9 mouse cellular contexts compared by ENCODE assay signal in the genomic region with DNA sequence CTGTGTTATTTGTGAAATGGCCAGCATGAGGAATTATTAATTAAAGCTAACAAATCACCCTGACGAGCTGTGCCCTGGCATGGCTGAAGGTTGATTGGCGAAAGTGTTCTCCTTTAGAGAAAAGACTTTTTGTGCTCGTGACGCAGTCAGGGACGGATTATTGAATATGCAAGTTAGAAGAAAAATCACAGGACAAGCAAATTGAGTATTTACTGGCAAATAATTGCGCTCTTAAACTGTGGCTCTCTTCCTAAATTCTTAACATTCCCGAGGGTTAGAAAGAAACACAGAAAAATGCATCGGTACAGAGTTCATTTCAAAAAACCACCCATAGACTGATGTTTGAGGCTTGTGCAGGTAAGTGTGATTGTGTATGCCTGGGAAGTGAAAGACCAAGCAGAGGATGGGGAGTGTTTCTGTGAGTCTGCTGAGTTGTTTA.
DNase-seq lines count a peak whose midpoint lies in the region; ATAC-seq and TF ChIP-seq lines count a peak whose summit lies in the region.
"Had no signal": no experiment of that assay in that cellular context is flagged by ENCODE, and none has a peak within 500 bp of the region (broad histone marks: within the 10 kb centered on the region; RNA-seq: fewer than 3 reads in every experiment).

No protein-coding gene starts in this region.

- no peak for DNase-seq in heart, adult 8-10 months (ENCODE audit: low spot score)
- no peak for DNase-seq in midbrain, embryonic 14.5 days
- DNase-seq in gastrocnemius, postnatal 10 days, result no peak

- no peak for ATAC-seq in heart, embryonic 13.5 days (ENCODE audit: extremely low read depth, insufficient number of reproducible peaks, low FRiP score, low TSS enrichment)
- no peak for ATAC-seq in midbrain, embryonic 16.5 days
- ATAC-seq in midbrain, embryonic 14.5 days (ENCODE audit: low FRiP score, low TSS enrichment), result no peak
- ATAC-seq in kidney, embryonic 16.5 days (ENCODE audit: low FRiP score, low TSS enrichment), result peak; percentile 75; the same call in 1 of the 2 replicates
- ATAC-seq in erythroblast, adult 5-6 weeks (replicated peaks; ENCODE audit: low FRiP score, poor library complexity, severe bottlenecking), result no peak

- no peaks in the 10 kb centered on the region for H3K27me3 ChIP-seq in heart, embryonic 13.5 days (replicated peaks)
- H3K27me3 ChIP-seq in midbrain, embryonic 16.5 days (ENCODE audit: control insufficient read depth, insufficient read depth, low read depth, low read length), result no peaks in the 10 kb centered on the region
- H3K27me3 ChIP-seq in midbrain, embryonic 14.5 days (ENCODE audit: control insufficient read depth, insufficient read depth, low read length), result no peaks in the 10 kb centered on the region
- H3K27me3 ChIP-seq in kidney, embryonic 16.5 days (ENCODE audit: insufficient read depth, low read length), result no peaks in the 10 kb centered on the region
- H3K27me3 ChIP-seq: embryonic facial prominence, embryonic 12.5 days had no signal

- H3K27ac ChIP-seq in heart, embryonic 13.5 days (replicated peaks), result no peak overlapping the region; the same call in 1 of the 2 replicates
- H3K27ac ChIP-seq in midbrain, embryonic 16.5 days (ENCODE audit: low read length), result no peak overlapping the region
- no peak overlapping the region for H3K27ac ChIP-seq in midbrain, embryonic 14.5 days (replicated peaks; ENCODE audit: low read depth, low read length)
- peak overlapping the region; percentile 74 for H3K27ac ChIP-seq in kidney, embryonic 16.5 days (ENCODE audit: low read length)
- peak overlapping the region; percentile 42; the same call in 1 of the 2 replicates for H3K27ac ChIP-seq in olfactory bulb, adult 2 months (ENCODE audit: insufficient read depth, low read depth, low read length)
- H3K27ac ChIP-seq: embryonic facial prominence, embryonic 12.5 days had no signal

- peak overlapping the region; percentile 31; the same call in 1 of the 2 replicates for H3K4me2 ChIP-seq in heart, embryonic 13.5 days
- peak overlapping the region; percentile 19; the same call in 1 of the 2 replicates for H3K4me2 ChIP-seq in midbrain, embryonic 16.5 days (ENCODE audit: low read length)
- no peak overlapping the region for H3K4me2 ChIP-seq in midbrain, embryonic 14.5 days (ENCODE audit: low read length)
- peak overlapping the region; percentile 39 for H3K4me2 ChIP-seq in kidney, embryonic 16.5 days (replicated peaks; ENCODE audit: low read depth, low read length)
- H3K4me2 ChIP-seq: embryonic facial prominence, embryonic 12.5 days had no signal

- TF ChIP-seq CTCF in olfactory bulb, adult 2 months (IDR thresholded peaks at IDR 0.05; ENCODE audit: insufficient read depth, low read depth, low read length), result no peak

- H3K9me3 ChIP-seq in heart, embryonic 13.5 days, result no peaks in the 10 kb centered on the region
- H3K9me3 ChIP-seq in midbrain, embryonic 16.5 days (replicated peaks; ENCODE audit: control insufficient read depth, low read length, poor library complexity, severe bottlenecking), result no peaks in the 10 kb centered on the region
- H3K9me3 ChIP-seq in midbrain, embryonic 14.5 days (ENCODE audit: control insufficient read depth, low read length), result no peaks in the 10 kb centered on the region
- H3K9me3 ChIP-seq in kidney, embryonic 16.5 days (ENCODE audit: low read length), result no peaks in the 10 kb centered on the region
- H3K9me3 ChIP-seq: embryonic facial prominence, embryonic 12.5 days had no signal

- no peaks in the 10 kb centered on the region for H3K36me3 ChIP-seq in heart, embryonic 13.5 days
- no peaks in the 10 kb centered on the region for H3K36me3 ChIP-seq in midbrain, embryonic 16.5 days (ENCODE audit: control insufficient read depth, insufficient read depth, low read length)
- no peaks in the 10 kb centered on the region for H3K36me3 ChIP-seq in midbrain, embryonic 14.5 days (ENCODE audit: control insufficient read depth, insufficient read depth, low read length)
- H3K36me3 ChIP-seq in kidney, embryonic 16.5 days (ENCODE audit: insufficient read depth, low read length), result no peaks in the 10 kb centered on the region
- H3K36me3 ChIP-seq: embryonic facial prominence, embryonic 12.5 days had no signal

- TF ChIP-seq POLR2A in olfactory bulb, adult 2 months (IDR thresholded peaks at IDR 0.05; ENCODE audit: insufficient read depth, low read depth, low read length), result no peak

- no peak overlapping the region for H3K9ac ChIP-seq in heart, embryonic 13.5 days
- H3K9ac ChIP-seq in midbrain, embryonic 16.5 days (ENCODE audit: low read depth, low read length), result no peak overlapping the region
- no peak overlapping the region for H3K9ac ChIP-seq in midbrain, embryonic 14.5 days (replicated peaks; ENCODE audit: low read length)
- peak overlapping the region; percentile 44 for H3K9ac ChIP-seq in kidney, embryonic 16.5 days (replicated peaks; ENCODE audit: low read length)
- H3K9ac ChIP-seq: embryonic facial prominence, embryonic 12.5 days had no signal

- 61% methylated on average over 8 of the region's 8 CpGs for WGBS in heart, embryonic 13.5 days
- 65% methylated on average over 8 of the region's 8 CpGs for WGBS in midbrain, embryonic 16.5 days
- WGBS in midbrain, embryonic 14.5 days, result 73% methylated on average over 8 of the region's 8 CpGs
- 37% methylated on average over 8 of the region's 8 CpGs for WGBS in kidney, embryonic 16.5 days
- 26% methylated on average over 8 of the region's 8 CpGs for WGBS in olfactory bulb, adult 2 months

- no peak overlapping the region for H3K4me3 ChIP-seq in heart, embryonic 13.5 days
- no peak overlapping the region for H3K4me3 ChIP-seq in midbrain, embryonic 16.5 days (ENCODE audit: low read depth, low read length)
- no peak overlapping the region for H3K4me3 ChIP-seq in midbrain, embryonic 14.5 days (replicated peaks; ENCODE audit: low read depth, low read length)
- peak overlapping the region; percentile 13; the same call in 1 of the 2 replicates for H3K4me3 ChIP-seq in kidney, embryonic 16.5 days (ENCODE audit: low read length)
- peak overlapping the region; percentile 13; the same call in 1 of the 2 replicates for H3K4me3 ChIP-seq in olfactory bulb, adult 2 months (ENCODE audit: insufficient read depth, low read depth, low read length)
- H3K4me3 ChIP-seq: embryonic facial prominence, embryonic 12.5 days had no signal

- peaks cover 10% of the 10 kb centered on the region for H3K4me1 ChIP-seq in heart, embryonic 13.5 days
- no peaks in the 10 kb centered on the region; the same call in 1 of the 2 replicates for H3K4me1 ChIP-seq in midbrain, embryonic 16.5 days (ENCODE audit: control insufficient read depth, insufficient read depth, low read length)
- no peaks in the 10 kb centered on the region for H3K4me1 ChIP-seq in midbrain, embryonic 14.5 days (ENCODE audit: control insufficient read depth, insufficient read depth, low read length)
- peaks cover 13% of the 10 kb centered on the region for H3K4me1 ChIP-seq in kidney, embryonic 16.5 days (ENCODE audit: insufficient read depth, low read length)
- H3K4me1 ChIP-seq in olfactory bulb, adult 2 months (ENCODE audit: control insufficient read depth, insufficient read depth, low read length), result no peaks in the 10 kb centered on the region

Comparison
In these comparisons a context has a peak if more than half of its experiments do, and no peak if none do; other contexts are left out.
1. H3K27ac ChIP-seq: peak in kidney, embryonic 16.5 days (single experiment) and olfactory bulb, adult 2 months (single experiment); none in heart, embryonic 13.5 days (single experiment), midbrain, embryonic 16.5 days (single experiment) and midbrain, embryonic 14.5 days (single experiment).
2. H3K4me3 ChIP-seq: peak in kidney, embryonic 16.5 days (single experiment) and olfactory bulb, adult 2 months (single experiment); none in heart, embryonic 13.5 days (single experiment), midbrain, embryonic 16.5 days (single experiment) and midbrain, embryonic 14.5 days (single experiment).